Mouse (Mus musculus) macrophage (primary cell): ENCODE results near the gene Olfr648. TPM values are rescaled to one million over a fixed set of nuclear protein-coding genes. Genes with fewer than 3 reads are reported as not detected.

Experiments
- H3K27ac ChIP-seq: fragments of 350-480 bp; formaldehyde crosslinking; 2 replicates; pipeline ENCODE4 v1.9.0; 2021
- H3K36me3 ChIP-seq: fragments of 350-480 bp; formaldehyde crosslinking; 2 replicates; pipeline ENCODE4 v1.9.0; 2021; ENCODE audit errors: inconsistent target
- H3K4me3 ChIP-seq: fragments of 350-480 bp; formaldehyde crosslinking; 2 replicates; pipeline ENCODE4 v1.9.0; 2021; ENCODE audit errors: inconsistent target
- H3K79me2 ChIP-seq: fragments of 350-480 bp; formaldehyde crosslinking; 2 replicates; pipeline ENCODE4 v1.9.0; 2021; ENCODE audit errors: inconsistent target
- WGBS: methylation state at CpG from one replicate; pipeline ENCODE4 v1.1.7; 2026; ENCODE audit warnings: inconsistent platforms; ENCODE audit not compliant: missing documents; 5-methylcytosine and 5-hydroxymethylcytosine counted together
- polyA plus RNA-seq: library from polyadenylated mRNA; stranded (reverse); fragments of 250-400 nt; gene quantifications from 3 replicates; pipeline ENCODE4 v1.2.4, GENCODE M21; 2018; ENCODE audit warnings: inconsistent platforms
- total RNA-seq, 78 experiments: library from RNA; depleted of rRNA; stranded (reverse); fragments of 250-400 nt; gene quantifications; 1 replicate in 9 of 78; 2 replicates in 24 of 78; 3 replicates in 43 of 78; 4 replicates in 2 of 78; pipeline ENCODE4 v1.2.4; 2018; ENCODE audit warnings: inconsistent platforms in 56 of 78

Olfr648 gene
- under 1 TPM in 3 of 26 experiments, not detected in 23; 0.27 to 0.33 (median 0.29) TPM for total RNA-seq (2018; cell fraction: chromatin; rRNA removed)
- not detected for total RNA-seq (2018; cell fraction: cytosol; rRNA removed)
- not detected for total RNA-seq (2018; cell fraction: nucleus; rRNA removed)
- not detected in 3 replicates for polyA plus RNA-seq

GRCm38 (mm10) chr7:104183292-104183691 lies at the start of gene Olfr648:
Gene Olfr648, minus strand, starts transcription at chr7:104183392.
- Histone ChIP-seq H3K36me3 (no peaks in the 10 kb centered on the region), H3K27ac (no peak within 1 kb of the TSS), H3K4me3 (no peak within 1 kb of the TSS), H3K79me2 (no peaks in the 10 kb centered on the region)
- 95% methylated on average over 2 of the region's 2 CpGs for WGBS

- no peak overlapping the region for H3K27ac ChIP-seq
- H3K79me2 ChIP-seq: no peaks in the 10 kb centered on the region
- 42% methylated on average over 2 of the region's 2 CpGs for WGBS
- no peaks in the 10 kb centered on the region for H3K36me3 ChIP-seq
- no peak overlapping the region for H3K4me3 ChIP-seq
Measured at GRCm38 (mm10) chr7:104231203-104231602, 48.0 kb upstream of the Olfr648 start.

DNA sequence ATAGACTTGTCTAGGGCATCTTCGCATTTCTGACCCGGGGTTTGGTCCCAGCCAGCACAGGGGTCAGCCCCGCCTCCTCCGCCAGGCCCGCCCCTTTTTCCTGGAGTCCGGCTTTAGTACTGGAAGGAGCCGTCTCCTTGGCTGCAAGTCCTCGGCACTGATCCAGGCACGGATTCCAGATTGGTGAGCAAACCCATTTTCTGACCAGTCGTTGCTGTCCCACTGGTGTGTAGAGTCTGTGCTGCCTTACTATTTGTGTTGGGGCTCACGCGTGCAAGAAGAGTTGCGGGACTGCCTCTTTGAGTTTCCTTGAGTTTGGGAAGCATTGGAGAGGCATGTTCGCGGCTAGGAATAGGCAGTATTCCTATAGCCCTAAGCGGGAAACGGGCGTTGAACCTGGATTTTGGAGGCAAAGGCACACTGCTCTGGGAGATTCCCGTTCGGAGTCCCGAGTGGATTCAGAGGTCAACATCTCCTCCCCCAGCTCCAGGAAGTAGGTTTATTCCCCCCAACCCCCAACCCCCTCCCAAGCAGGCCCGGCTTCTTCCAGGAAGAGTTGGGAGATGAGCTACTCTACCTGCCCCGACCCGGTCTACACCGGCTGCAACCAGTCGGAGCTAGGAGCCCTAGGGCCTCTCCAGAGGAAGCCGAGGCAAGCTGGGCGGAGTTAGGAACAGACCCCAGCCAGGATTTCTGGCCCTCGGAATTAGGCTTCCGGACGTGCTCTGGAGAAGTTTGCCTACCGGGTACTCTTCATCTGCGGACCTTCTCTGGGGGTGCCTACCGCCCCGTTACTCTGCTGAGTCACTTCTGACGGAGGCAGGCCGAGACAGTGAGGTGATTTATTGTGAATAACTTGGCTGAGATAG lies 35.7 kb upstream of the Olfr648 start, which contains the start of gene Trim6:
Gene Trim6 (plus strand): TSS at position 93 of the 869 bp plus-strand sequence.
- 9% methylated on average over 36 of the region's 37 CpGs for WGBS
- no peaks in the 10 kb centered on the region for H3K36me3 ChIP-seq
- H3K27ac ChIP-seq: no peak within 1 kb of the TSS
- no peaks in the 10 kb centered on the region for H3K79me2 ChIP-seq
- peak within 1 kb of the TSS; percentile 54 for H3K4me3 ChIP-seq

GRCm38 (mm10) chr7:104217881-104218280 lies 34.7 kb upstream of the Olfr648 start:
- no peaks in the 10 kb centered on the region for H3K79me2 ChIP-seq
- no peak overlapping the region for H3K4me3 ChIP-seq
- H3K27ac ChIP-seq: no peak overlapping the region
- 51% methylated on average over 2 of the region's 2 CpGs for WGBS
- H3K36me3 ChIP-seq: no peaks in the 10 kb centered on the region

GRCm38 (mm10) chr7:104216011-104216535 lies 32.9 kb upstream of the Olfr648 start:
- no peaks in the 10 kb centered on the region for H3K79me2 ChIP-seq
- no peak overlapping the region for H3K27ac ChIP-seq
- H3K36me3 ChIP-seq: no peaks in the 10 kb centered on the region
- H3K4me3 ChIP-seq: no peak overlapping the region
- no CpG with 5 or more reads among the region's 1 CpGs for WGBS

GRCm38 (mm10) chr7:104206197-104206596 lies 23.0 kb upstream of the Olfr648 start:
- WGBS: 37% methylated on average over 7 of the region's 7 CpGs
- H3K79me2 ChIP-seq: no peaks in the 10 kb centered on the region
- no peaks in the 10 kb centered on the region for H3K36me3 ChIP-seq
- H3K27ac ChIP-seq: no peak overlapping the region
- H3K4me3 ChIP-seq: no peak overlapping the region

DNA sequence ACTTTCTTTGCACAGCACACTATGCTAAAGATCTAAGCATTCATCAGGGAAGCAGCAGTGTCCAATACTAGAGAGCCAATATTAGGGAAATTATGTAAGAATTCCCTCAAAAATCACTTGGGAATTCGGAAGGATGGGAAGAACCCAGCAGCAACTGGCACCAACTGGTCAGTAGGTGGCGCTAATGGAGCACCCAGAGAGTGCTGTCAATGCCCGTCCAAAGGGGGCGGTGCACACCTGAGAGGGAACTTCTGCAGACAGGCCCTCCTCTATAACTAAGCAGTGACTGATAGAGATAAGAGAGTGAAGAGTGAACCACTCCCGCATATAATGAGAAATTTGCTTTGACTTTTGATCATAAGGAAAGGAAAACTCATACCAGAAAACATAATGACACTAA lies 16.6 kb upstream of the Olfr648 start:
- H3K79me2 ChIP-seq: no peaks in the 10 kb centered on the region
- H3K4me3 ChIP-seq: no peak overlapping the region
- H3K36me3 ChIP-seq: no peaks in the 10 kb centered on the region
- WGBS: 4% methylated on average over 5 of the region's 5 CpGs
- H3K27ac ChIP-seq: no peak overlapping the region

DNA sequence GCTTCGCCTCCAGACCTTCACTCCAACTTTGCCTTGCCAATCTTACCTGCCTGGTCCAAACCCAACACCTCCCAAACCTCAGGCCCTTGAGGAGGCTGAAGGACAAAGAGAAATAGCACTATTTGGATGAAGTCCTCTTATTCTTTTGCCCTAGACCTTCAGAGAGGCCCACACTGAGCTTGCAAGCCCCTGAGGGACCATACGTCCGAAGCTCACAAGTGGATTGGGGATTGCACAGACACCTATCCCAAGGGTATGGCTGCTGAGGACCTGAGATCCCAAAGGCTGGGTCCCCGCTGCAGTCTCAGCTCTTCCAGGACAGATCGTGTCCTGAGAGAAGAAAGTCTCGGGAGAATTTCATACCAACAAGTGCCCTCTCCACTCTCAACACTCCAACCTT lies 12.7 kb upstream of the Olfr648 start, which contains the start of gene Olfr649:
Gene Olfr649 (minus strand): TSS at position 101 of the 400 bp plus-strand sequence.
- WGBS: 97% methylated on average over 6 of the region's 6 CpGs
- H3K36me3 ChIP-seq: no peaks in the 10 kb centered on the region
- H3K4me3 ChIP-seq: no peak within 1 kb of the TSS
- H3K79me2 ChIP-seq: no peaks in the 10 kb centered on the region
- H3K27ac ChIP-seq: no peak within 1 kb of the TSS

DNA sequence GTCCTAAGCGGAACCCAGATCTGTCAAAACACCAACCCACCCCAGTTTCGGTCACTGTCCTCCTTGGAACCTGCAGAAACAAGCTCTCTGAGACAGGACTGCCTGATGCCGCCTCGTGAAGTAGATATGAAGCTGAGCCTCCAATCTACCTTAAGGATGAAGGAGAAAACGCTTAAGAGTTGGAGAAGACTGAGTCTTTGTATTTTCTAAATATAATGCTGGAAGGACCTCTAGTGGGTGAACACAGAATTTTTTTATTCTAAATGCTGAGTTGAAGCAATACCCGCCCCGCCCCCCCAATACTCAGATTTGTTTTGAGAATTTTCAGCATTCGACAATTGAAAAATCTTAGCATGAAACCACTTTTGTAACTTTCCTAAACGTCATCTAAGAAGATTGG lies 8.1 kb upstream of the Olfr648 start:
- Histone ChIP-seq H3K79me2 (no peaks in the 10 kb centered on the region), H3K4me3 (no peak overlapping the region), H3K36me3 (no peaks in the 10 kb centered on the region), H3K27ac (no peak overlapping the region)
- WGBS: 27% methylated on average over 8 of the region's 9 CpGs

GRCm38 (mm10) chr7:104179074-104179473 lies 4.1 kb downstream of the Olfr648 start:
- no peaks in the 10 kb centered on the region for H3K36me3 ChIP-seq
- H3K27ac ChIP-seq: no peak overlapping the region
- no peak overlapping the region for H3K4me3 ChIP-seq
- 86% methylated on average over 1 of the region's 1 CpGs for WGBS
- H3K79me2 ChIP-seq: no peaks in the 10 kb centered on the region

GRCm38 (mm10) chr7:104178422-104179054 lies 4.7 kb downstream of the Olfr648 start:
- 90% methylated on average over 5 of the region's 5 CpGs for WGBS
- H3K4me3 ChIP-seq: no peak overlapping the region
- H3K79me2 ChIP-seq: no peaks in the 10 kb centered on the region
- no peak overlapping the region for H3K27ac ChIP-seq
- H3K36me3 ChIP-seq: no peaks in the 10 kb centered on the region

- Histone ChIP-seq H3K79me2 (no peaks in the 10 kb centered on the region), H3K4me3 (no peak overlapping the region), H3K27ac (no peak overlapping the region), H3K36me3 (no peaks in the 10 kb centered on the region)
- 100% methylated on average over 1 of the region's 1 CpGs for WGBS
Measured at GRCm38 (mm10) chr7:104175085-104175484, 8.1 kb downstream of the Olfr648 start.

DNA sequence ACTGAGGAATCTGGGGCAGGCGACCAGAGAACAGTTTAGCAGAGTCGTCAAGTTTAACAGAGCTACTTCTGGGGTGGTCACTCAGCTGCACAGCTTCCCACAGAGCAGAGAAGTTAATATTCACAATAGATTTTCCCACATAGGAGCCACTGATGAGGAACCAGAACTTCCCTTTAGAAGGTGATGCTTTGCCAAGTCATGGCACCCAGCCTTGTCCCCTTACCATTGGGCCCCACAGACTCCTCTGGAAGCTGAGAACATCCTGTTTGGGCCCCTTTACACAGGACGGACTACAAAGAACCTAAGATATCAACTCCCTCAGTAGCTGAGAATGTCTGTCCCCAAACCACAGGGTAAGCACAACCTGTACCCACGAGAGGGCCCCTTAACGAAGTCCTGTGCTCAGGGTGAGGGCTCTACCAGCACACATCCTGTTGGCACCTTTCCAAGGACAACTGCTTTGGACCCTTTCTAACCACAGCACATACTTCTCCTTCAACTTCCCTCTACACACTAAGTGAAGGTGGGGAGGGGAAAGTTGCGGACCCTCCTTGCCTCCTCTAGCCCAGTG lies 13.5 kb downstream of the Olfr648 start:
- H3K27ac ChIP-seq: no peak overlapping the region
- WGBS: 23% methylated on average over 6 of the region's 6 CpGs

DNA sequence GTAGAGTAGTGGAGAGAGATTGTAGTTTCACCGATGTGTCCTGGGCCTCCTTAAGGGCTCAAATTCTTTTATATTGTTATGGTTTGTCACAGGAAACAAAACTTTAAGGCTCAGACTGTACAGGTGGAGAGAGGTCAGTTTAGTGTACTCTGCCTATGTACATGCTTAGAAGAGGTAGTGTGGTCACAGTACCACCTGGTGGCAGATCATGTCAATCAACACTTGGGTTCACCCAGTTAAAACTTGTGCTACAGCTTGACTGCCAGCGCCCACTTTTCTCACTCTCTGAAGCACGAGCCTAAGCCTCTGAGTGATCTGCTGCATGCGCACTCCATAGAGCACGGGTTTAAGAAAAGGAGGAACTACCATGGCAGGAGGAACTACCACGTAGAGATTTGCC lies 16.1 kb downstream of the Olfr648 start:
- H3K79me2 ChIP-seq: no peaks in the 10 kb centered on the region
- no peak overlapping the region for H3K27ac ChIP-seq
- no peaks in the 10 kb centered on the region for H3K36me3 ChIP-seq
- no peak overlapping the region for H3K4me3 ChIP-seq
- 15% methylated on average over 6 of the region's 6 CpGs for WGBS

More for the DNA sequence above, 13.5 kb downstream of the Olfr648 start:
- no peaks in the 10 kb centered on the region for H3K79me2 ChIP-seq
- no peaks in the 10 kb centered on the region for H3K36me3 ChIP-seq
- no peak overlapping the region for H3K4me3 ChIP-seq
